In genomic region chr1:88629966-88630488, GRCm38 (mm10) we compare ENCODE assay signal across 25 mouse cellular contexts.
"Had no signal": no experiment of that assay in that cellular context is flagged by ENCODE, and none has a peak within 500 bp of the region (broad histone marks: within the 10 kb centered on the region; RNA-seq: fewer than 3 reads in every experiment).

No protein-coding gene starts in this region.

- DNase-seq: gastrocnemius, postnatal 14 days; gastrocnemius, postnatal 36 days; heart, adult 18-20 months; heart, postnatal 14 days; heart, postnatal 36 days; kidney, adult 11 months; kidney, adult 2 months; kidney, adult 9 months; kidney, postnatal 14 days; kidney, postnatal 36 days; layer of hippocampus, adult 9-11 months; layer of hippocampus, postnatal 36 days; left cerebral cortex, postnatal 4 days had no signal

- H3K4me2 ChIP-seq: heart, embryonic 11.5 days; heart, embryonic 13.5 days; heart, embryonic 15.5 days; hindbrain, embryonic 13.5 days; hindbrain, embryonic 15.5 days; kidney, embryonic 15.5 days; limb, embryonic 13.5 days; limb, embryonic 15.5 days; liver, embryonic 12.5 days had no signal

- H3K9ac ChIP-seq: heart, embryonic 13.5 days; heart, embryonic 15.5 days; hindbrain, embryonic 13.5 days; hindbrain, embryonic 15.5 days; kidney, embryonic 15.5 days; limb, embryonic 13.5 days; limb, embryonic 15.5 days; liver, embryonic 12.5 days had no signal

- H3K27ac ChIP-seq: heart, embryonic 13.5 days; heart, embryonic 15.5 days; hindbrain, embryonic 13.5 days; hindbrain, embryonic 15.5 days; hindbrain, postnatal 0 days; kidney, embryonic 15.5 days; kidney, postnatal 0 days; limb, embryonic 13.5 days; limb, embryonic 15.5 days; liver, embryonic 12.5 days had no signal

- H3K36me3 ChIP-seq: heart, embryonic 13.5 days; heart, embryonic 15.5 days; hindbrain, embryonic 13.5 days; hindbrain, embryonic 15.5 days; kidney, embryonic 15.5 days; limb, embryonic 13.5 days; limb, embryonic 15.5 days; liver, embryonic 12.5 days had no signal

- ATAC-seq: hindbrain, postnatal 0 days; intestine, embryonic 16.5 days; liver, embryonic 12.5 days had no signal

- H3K4me1 ChIP-seq: heart, embryonic 15.5 days; hindbrain, embryonic 13.5 days; hindbrain, embryonic 15.5 days; kidney, embryonic 15.5 days; limb, embryonic 13.5 days; limb, embryonic 15.5 days; liver, embryonic 12.5 days had no signal

- H3K4me3 ChIP-seq: heart, embryonic 13.5 days; heart, embryonic 15.5 days; hindbrain, embryonic 13.5 days; hindbrain, embryonic 15.5 days; kidney, embryonic 15.5 days; limb, embryonic 13.5 days; limb, embryonic 15.5 days; liver, embryonic 12.5 days had no signal

- H3K27me3 ChIP-seq: heart, embryonic 13.5 days; heart, embryonic 15.5 days; hindbrain, embryonic 13.5 days; hindbrain, embryonic 15.5 days; kidney, embryonic 15.5 days; limb, embryonic 13.5 days; limb, embryonic 15.5 days; liver, embryonic 12.5 days had no signal

- H3K9me3 ChIP-seq: heart, embryonic 13.5 days; heart, embryonic 15.5 days; hindbrain, embryonic 13.5 days; hindbrain, embryonic 15.5 days; kidney, embryonic 15.5 days; limb, embryonic 13.5 days; limb, embryonic 15.5 days; liver, embryonic 12.5 days had no signal
